Mouse (Mus musculus) thymus, postnatal 4 days (tissue): ENCODE data around the gene Lrrc8b.
A peak's percentile ranks its signal among the peaks of the same experiment; 100 is the strongest.

ENCODE experiments used
- DNase-seq: peaks from one replicate; pipeline ENCODE4 v3.0.0; 2021

Gene Lrrc8b

GRCm38 (mm10) chr5:105484891-105485290, 69.3 kb downstream of the Lrrc8b start:
- no peak for DNase-seq

- no peak for DNase-seq
Observed at GRCm38 (mm10) chr5:105490211-105490610, 74.6 kb downstream of the Lrrc8b start.

- peak; percentile 57 for DNase-seq
Observed at GRCm38 (mm10) chr5:105491389-105491788, 75.8 kb downstream of the Lrrc8b start.

- peak; percentile 66 for DNase-seq
Observed at GRCm38 (mm10) chr5:105492367-105493246, 77.0 kb downstream of the Lrrc8b start.

- DNase-seq = peak; percentile 37
Observed at GRCm38 (mm10) chr5:105493377-105493776, 77.8 kb downstream of the Lrrc8b start.

- DNase-seq = peak; percentile 37
Observed at GRCm38 (mm10) chr5:105494246-105494917, 78.8 kb downstream of the Lrrc8b start.

- DNase-seq = peak; percentile 93
Observed at GRCm38 (mm10) chr5:105494918-105495901, 79.6 kb downstream of the Lrrc8b start.

GRCm38 (mm10) chr5:105496133-105496532, 80.6 kb downstream of the Lrrc8b start:
- DNase-seq = no peak

- no peak for DNase-seq
Observed at GRCm38 (mm10) chr5:105496586-105496985, 81.0 kb downstream of the Lrrc8b start.

GRCm38 (mm10) chr5:105498429-105499000, 82.9 kb downstream of the Lrrc8b start:
- peak; percentile 30 for DNase-seq

GRCm38 (mm10) chr5:105499396-105499795, 83.8 kb downstream of the Lrrc8b start:
- DNase-seq = no peak

GRCm38 (mm10) chr5:105500132-105501121, 84.9 kb downstream of the Lrrc8b start:
- peak; percentile 85 for DNase-seq

GRCm38 (mm10) chr5:105501136-105501535, 85.6 kb downstream of the Lrrc8b start:
- no peak for DNase-seq

- DNase-seq = no peak
Observed at GRCm38 (mm10) chr5:105508813-105509212, 93.2 kb downstream of the Lrrc8b start.

GRCm38 (mm10) chr5:105512297-105512696, 96.7 kb downstream of the Lrrc8b start:
- no peak for DNase-seq

GRCm38 (mm10) chr5:105515532-105515931, 100.0 kb downstream of the Lrrc8b start:
- no peak for DNase-seq

GRCm38 (mm10) chr5:105516290-105516689, 100.7 kb downstream of the Lrrc8b start:
- DNase-seq = no peak

GRCm38 (mm10) chr5:105517992-105518625, 102.5 kb downstream of the Lrrc8b start:
- peak; percentile 50 for DNase-seq

- peak; percentile 69 for DNase-seq
Observed at GRCm38 (mm10) chr5:105518626-105519095, 103.1 kb downstream of the Lrrc8b start.
